Mouse (Mus musculus) layer of hippocampus, adult 11-12 months (tissue): ENCODE results near the gene Glyatl3.

Experiments
- DNase-seq: peaks from one replicate; pipeline ENCODE4 v3.0.0; 2022; ENCODE audit warnings: low spot score

The Glyatl3 gene

DNA sequence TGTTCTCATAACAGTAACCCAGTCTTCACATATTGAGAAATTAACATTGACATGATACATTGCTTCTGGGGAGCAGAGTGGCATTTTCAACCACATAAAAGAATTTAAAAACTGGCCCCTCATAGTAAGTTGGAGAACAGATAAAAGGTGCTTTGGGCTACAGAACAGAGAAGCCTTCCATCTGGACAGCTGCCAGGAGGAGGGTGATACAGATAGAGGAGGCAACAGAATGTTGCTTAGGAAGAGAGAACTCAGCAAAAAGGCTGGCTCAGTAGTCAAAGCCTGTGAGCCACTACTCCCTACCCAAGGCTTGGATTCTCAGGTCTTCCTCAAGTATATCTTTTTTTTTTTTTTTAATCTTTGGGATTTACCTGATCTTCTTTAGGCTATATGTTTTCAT lies 59.1 kb downstream of the Glyatl3 start:
- DNase-seq, result no peak
